Mouse (Mus musculus): ENCODE results near the gene Scn5a. TPM values are rescaled to one million over a fixed set of nuclear protein-coding genes. Genes with fewer than 3 reads are reported as not detected.

Gene Scn5a
- polyA plus RNA-seq, 1 experiment from 2014 or later, result 0.22 TPM

- Histone ChIP-seq H3K27me3 (ENCODE audit: control insufficient read depth, insufficient read depth, low read length) (no peaks in the 10 kb centered on the region), H3K27ac (ENCODE audit: low read depth, low read length) (no peak overlapping the region), H3K9me3 (ENCODE audit: control insufficient read depth, low read length) (no peaks in the 10 kb centered on the region), H3K4me2 (replicated peaks; ENCODE audit: low read depth, low read length) (no peak overlapping the region), H3K9ac (ENCODE audit: low read depth, low read length) (no peak overlapping the region), H3K4me1 (replicated peaks; ENCODE audit: control insufficient read depth, insufficient read depth, low read length) (no peaks in the 10 kb centered on the region), H3K36me3 (ENCODE audit: control insufficient read depth, insufficient read depth, low read length) (no peaks in the 10 kb centered on the region), H3K4me3 (ENCODE audit: low read depth, low read length) (no peak overlapping the region)
- WGBS, result 87% methylated on average over 9 of the region's 9 CpGs
- ATAC-seq (ENCODE audit: low FRiP score), result no peak
- no peak for DNase-seq (ENCODE audit: low spot score)
Observed at GRCm38 (mm10) chr9:119473608-119474164, 105.1 kb downstream of the Scn5a start.

- DNase-seq (ENCODE audit: low spot score), result no peak
- Histone ChIP-seq H3K4me1 (replicated peaks; ENCODE audit: control insufficient read depth, insufficient read depth, low read length) (no peaks in the 10 kb centered on the region), H3K4me3 (ENCODE audit: low read depth, low read length) (no peak overlapping the region), H3K27me3 (ENCODE audit: control insufficient read depth, insufficient read depth, low read length) (no peaks in the 10 kb centered on the region), H3K9me3 (ENCODE audit: control insufficient read depth, low read length) (no peaks in the 10 kb centered on the region), H3K4me2 (replicated peaks; ENCODE audit: low read depth, low read length) (no peak overlapping the region), H3K36me3 (ENCODE audit: control insufficient read depth, insufficient read depth, low read length) (no peaks in the 10 kb centered on the region), H3K27ac (ENCODE audit: low read depth, low read length) (no peak overlapping the region), H3K9ac (ENCODE audit: low read depth, low read length) (no peak overlapping the region)
- 91% methylated on average over 1 of the region's 1 CpGs for WGBS
- no peak for ATAC-seq (ENCODE audit: low FRiP score)
Observed at GRCm38 (mm10) chr9:119473011-119473410, 105.8 kb downstream of the Scn5a start.

- 79% methylated on average over 11 of the region's 11 CpGs for WGBS
- H3K4me1 ChIP-seq (replicated peaks; ENCODE audit: control insufficient read depth, insufficient read depth, low read length), result no peaks in the 10 kb centered on the region
- no peak overlapping the region for H3K4me2 ChIP-seq (replicated peaks; ENCODE audit: low read depth, low read length)
- no peaks in the 10 kb centered on the region for H3K27me3 ChIP-seq (ENCODE audit: control insufficient read depth, insufficient read depth, low read length)
- no peaks in the 10 kb centered on the region for H3K9me3 ChIP-seq (ENCODE audit: control insufficient read depth, low read length)
- H3K27ac ChIP-seq (ENCODE audit: low read depth, low read length), result no peak overlapping the region
- ATAC-seq (ENCODE audit: low FRiP score) (no peak), DNase-seq (ENCODE audit: low spot score) (no peak)
- H3K9ac ChIP-seq (ENCODE audit: low read depth, low read length), result no peak overlapping the region
- H3K36me3 ChIP-seq (ENCODE audit: control insufficient read depth, insufficient read depth, low read length), result no peaks in the 10 kb centered on the region
- no peak overlapping the region for H3K4me3 ChIP-seq (ENCODE audit: low read depth, low read length)
Observed at GRCm38 (mm10) chr9:119472412-119472918, 106.4 kb downstream of the Scn5a start.

GRCm38 (mm10) chr9:119469691-119470353 is 109.0 kb downstream of the Scn5a start:
- DNase-seq (ENCODE audit: low spot score), result no peak
- Histone ChIP-seq H3K9ac (ENCODE audit: low read depth, low read length) (no peak overlapping the region), H3K36me3 (ENCODE audit: control insufficient read depth, insufficient read depth, low read length) (no peaks in the 10 kb centered on the region), H3K4me2 (replicated peaks; ENCODE audit: low read depth, low read length) (no peak overlapping the region), H3K4me3 (ENCODE audit: low read depth, low read length) (no peak overlapping the region), H3K4me1 (replicated peaks; ENCODE audit: control insufficient read depth, insufficient read depth, low read length) (no peaks in the 10 kb centered on the region), H3K9me3 (ENCODE audit: control insufficient read depth, low read length) (no peaks in the 10 kb centered on the region), H3K27me3 (ENCODE audit: control insufficient read depth, insufficient read depth, low read length) (no peaks in the 10 kb centered on the region), H3K27ac (ENCODE audit: low read depth, low read length) (no peak overlapping the region)
- WGBS, result 77% methylated on average over 8 of the region's 8 CpGs
- ATAC-seq (ENCODE audit: low FRiP score), result no peak

- Histone ChIP-seq H3K27me3 (ENCODE audit: control insufficient read depth, insufficient read depth, low read length) (no peaks in the 10 kb centered on the region), H3K36me3 (ENCODE audit: control insufficient read depth, insufficient read depth, low read length) (peaks cover 7% of the 10 kb centered on the region)
- peak; percentile 31 for DNase-seq (ENCODE audit: low spot score)
Observed at GRCm38 (mm10) chr9:119465595-119465994, 113.2 kb downstream of the Scn5a start.

GRCm38 (mm10) chr9:119465056-119465455 is 113.8 kb downstream of the Scn5a start:
- no peaks in the 10 kb centered on the region for H3K9me3 ChIP-seq (ENCODE audit: control insufficient read depth, low read length)
- H3K36me3 ChIP-seq (ENCODE audit: control insufficient read depth, insufficient read depth, low read length), result peaks cover 7% of the 10 kb centered on the region
- no peaks in the 10 kb centered on the region for H3K4me1 ChIP-seq (replicated peaks; ENCODE audit: control insufficient read depth, insufficient read depth, low read length)

More at GRCm38 (mm10) chr9:119465595-119465994, 113.2 kb downstream of the Scn5a start:
- 65% methylated on average over 7 of the region's 7 CpGs for WGBS
- Histone ChIP-seq H3K27ac (ENCODE audit: low read depth, low read length) (no peak overlapping the region), H3K4me2 (replicated peaks; ENCODE audit: low read depth, low read length) (no peak overlapping the region), H3K4me3 (ENCODE audit: low read depth, low read length) (no peak overlapping the region), H3K9me3 (ENCODE audit: control insufficient read depth, low read length) (no peaks in the 10 kb centered on the region), H3K4me1 (replicated peaks; ENCODE audit: control insufficient read depth, insufficient read depth, low read length) (no peaks in the 10 kb centered on the region), H3K9ac (ENCODE audit: low read depth, low read length) (no peak overlapping the region)
- no peak for ATAC-seq (ENCODE audit: low FRiP score)

GRCm38 (mm10) chr9:119460410-119460809 is 118.4 kb downstream of the Scn5a start:
- ATAC-seq (ENCODE audit: low FRiP score), result no peak
- Histone ChIP-seq H3K4me2 (replicated peaks; ENCODE audit: low read depth, low read length) (no peak overlapping the region), H3K9me3 (ENCODE audit: control insufficient read depth, low read length) (no peaks in the 10 kb centered on the region), H3K27me3 (ENCODE audit: control insufficient read depth, insufficient read depth, low read length) (no peaks in the 10 kb centered on the region), H3K36me3 (ENCODE audit: control insufficient read depth, insufficient read depth, low read length) (peaks cover 7% of the 10 kb centered on the region), H3K4me1 (replicated peaks; ENCODE audit: control insufficient read depth, insufficient read depth, low read length) (no peaks in the 10 kb centered on the region), H3K9ac (ENCODE audit: low read depth, low read length) (no peak overlapping the region), H3K27ac (ENCODE audit: low read depth, low read length) (no peak overlapping the region), H3K4me3 (ENCODE audit: low read depth, low read length) (no peak overlapping the region)
- peak; percentile 82 for DNase-seq (ENCODE audit: low spot score)
- 58% methylated on average over 8 of the region's 8 CpGs for WGBS

More at GRCm38 (mm10) chr9:119465056-119465455, 113.8 kb downstream of the Scn5a start:
- H3K27ac ChIP-seq (ENCODE audit: low read depth, low read length), result no peak overlapping the region
- H3K27me3 ChIP-seq (ENCODE audit: control insufficient read depth, insufficient read depth, low read length), result no peaks in the 10 kb centered on the region
- no peak for DNase-seq (ENCODE audit: low spot score)
- no peak overlapping the region for H3K4me2 ChIP-seq (replicated peaks; ENCODE audit: low read depth, low read length)
- no peak for ATAC-seq (ENCODE audit: low FRiP score)
- H3K9ac ChIP-seq (ENCODE audit: low read depth, low read length), result no peak overlapping the region
- WGBS, result 87% methylated on average over 6 of the region's 6 CpGs
- H3K4me3 ChIP-seq (ENCODE audit: low read depth, low read length), result no peak overlapping the region

- H3K4me2 ChIP-seq (replicated peaks; ENCODE audit: low read depth, low read length), result no peak overlapping the region
- H3K27me3 ChIP-seq (ENCODE audit: control insufficient read depth, insufficient read depth, low read length), result no peaks in the 10 kb centered on the region
- H3K4me1 ChIP-seq (replicated peaks; ENCODE audit: control insufficient read depth, insufficient read depth, low read length), result no peaks in the 10 kb centered on the region
- H3K36me3 ChIP-seq (ENCODE audit: control insufficient read depth, insufficient read depth, low read length), result no peaks in the 10 kb centered on the region; the same call in 1 of the 2 replicates
- no peak overlapping the region for H3K9ac ChIP-seq (ENCODE audit: low read depth, low read length)
- ATAC-seq (ENCODE audit: low FRiP score) (no peak), DNase-seq (ENCODE audit: low spot score) (no peak)
- H3K9me3 ChIP-seq (ENCODE audit: control insufficient read depth, low read length), result no peaks in the 10 kb centered on the region
- no peak overlapping the region for H3K4me3 ChIP-seq (ENCODE audit: low read depth, low read length)
- H3K27ac ChIP-seq (ENCODE audit: low read depth, low read length), result no peak overlapping the region
- 90% methylated on average over 14 of the region's 14 CpGs for WGBS
Observed at GRCm38 (mm10) chr9:119457122-119457521, 121.7 kb downstream of the Scn5a start.

GRCm38 (mm10) chr9:119455967-119456366 is 122.8 kb downstream of the Scn5a start:
- no peak overlapping the region for H3K9ac ChIP-seq (ENCODE audit: low read depth, low read length)
- no peak for ATAC-seq (ENCODE audit: low FRiP score)
- no peak overlapping the region for H3K4me2 ChIP-seq (replicated peaks; ENCODE audit: low read depth, low read length)
- no peak overlapping the region for H3K27ac ChIP-seq (ENCODE audit: low read depth, low read length)
- 0 out of 2 replicates have a peak, but pooled peaks cover 2% of the 10 kb centered on the region for H3K36me3 ChIP-seq (ENCODE audit: control insufficient read depth, insufficient read depth, low read length)
- H3K27me3 ChIP-seq (ENCODE audit: control insufficient read depth, insufficient read depth, low read length), result no peaks in the 10 kb centered on the region
- no peaks in the 10 kb centered on the region for H3K9me3 ChIP-seq (ENCODE audit: control insufficient read depth, low read length)
- no peak overlapping the region for H3K4me3 ChIP-seq (ENCODE audit: low read depth, low read length)
- WGBS, result 91% methylated on average over 14 of the region's 14 CpGs
- H3K4me1 ChIP-seq (replicated peaks; ENCODE audit: control insufficient read depth, insufficient read depth, low read length), result no peaks in the 10 kb centered on the region
- DNase-seq (ENCODE audit: low spot score), result no peak
